Mouse (Mus musculus): ENCODE measurements around the gene 2010111I01Rik.

GRCm38 (mm10) chr13:63359393-63359792, 394.7 kb downstream of the 2010111I01Rik start:
- TF ChIP-seq CTCF (IDR thresholded peaks at IDR 0.05; ENCODE audit: extremely low read depth, insufficient read depth, insufficient read length, insufficient replicate concordance) (no peak), POLR2A (IDR thresholded peaks at IDR 0.05; ENCODE audit: low read depth, low read length) (no peak)
